Mouse (Mus musculus): ENCODE measurements around the gene Trip6.

The Trip6 gene

DNA sequence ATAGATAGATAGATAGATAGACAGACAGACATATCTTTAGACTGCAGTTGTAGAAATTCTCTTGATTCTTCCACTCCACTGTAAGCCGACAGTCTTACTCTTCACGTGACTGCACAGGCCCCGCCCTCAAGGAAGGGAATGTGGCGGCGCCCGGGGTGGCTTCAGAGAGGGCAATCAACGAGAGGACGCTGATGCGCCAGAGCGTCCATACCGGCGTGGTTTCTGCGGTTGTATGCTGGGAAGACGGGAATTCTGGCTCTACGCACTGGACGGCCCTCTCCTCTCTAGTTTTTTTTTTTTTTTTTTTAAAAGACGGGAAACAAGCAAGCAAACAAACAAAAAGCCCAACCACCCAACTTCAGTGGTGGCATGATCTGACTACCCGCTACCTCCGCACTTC lies 24.1 kb upstream of the Trip6 start:
- DNase-seq (ENCODE audit: low spot score), result peak; percentile 93

- no peak for DNase-seq (ENCODE audit: low spot score)
These were observed 23.0 kb upstream of the Trip6 start for GRCm38 (mm10) chr5:137337190-137337589.

- no peak for DNase-seq (ENCODE audit: low spot score)
These were observed 20.9 kb upstream of the Trip6 start for GRCm38 (mm10) chr5:137335066-137335465.

GRCm38 (mm10) chr5:137334317-137334716 lies 20.1 kb upstream of the Trip6 start:
- no peak for DNase-seq (ENCODE audit: low spot score)

DNA sequence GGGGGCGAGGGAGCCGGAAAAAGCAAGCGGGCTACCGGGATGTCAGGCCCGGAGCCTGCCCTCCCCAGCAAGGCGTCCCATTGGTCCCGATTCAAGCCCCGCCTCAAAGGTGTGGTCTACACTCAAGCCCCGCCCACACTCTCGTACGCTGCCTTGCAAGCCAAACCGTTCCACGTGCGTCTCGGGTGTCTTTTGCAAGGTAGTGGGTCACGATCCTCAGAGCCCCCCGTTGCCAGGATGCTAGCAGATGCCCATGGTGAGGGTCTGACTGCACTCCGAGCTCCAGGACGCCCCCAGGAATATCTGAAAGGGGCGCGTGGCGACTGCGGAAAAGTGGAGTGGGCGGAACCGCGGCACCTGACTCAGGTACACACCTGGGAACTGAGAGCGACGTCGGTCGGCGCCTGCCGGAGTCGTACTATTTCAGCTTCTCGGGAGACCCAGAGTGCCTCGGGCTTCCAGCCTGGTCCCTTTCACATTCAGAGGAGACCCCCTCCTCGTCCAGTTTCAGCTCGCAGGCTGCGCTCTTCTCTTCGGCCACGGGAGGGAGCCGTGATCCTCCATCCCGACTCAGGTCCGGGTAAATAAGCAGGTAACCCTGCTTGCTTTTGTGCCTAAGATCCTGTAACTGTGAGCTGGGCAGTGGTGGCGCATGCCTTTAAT lies 19.4 kb upstream of the Trip6 start, which contains the start of gene Slc12a9:
Gene Slc12a9, minus strand, starts transcription at position 86 of the 663 bp plus-strand sequence.
- DNase-seq (ENCODE audit: low spot score), result peak; percentile 95

DNA sequence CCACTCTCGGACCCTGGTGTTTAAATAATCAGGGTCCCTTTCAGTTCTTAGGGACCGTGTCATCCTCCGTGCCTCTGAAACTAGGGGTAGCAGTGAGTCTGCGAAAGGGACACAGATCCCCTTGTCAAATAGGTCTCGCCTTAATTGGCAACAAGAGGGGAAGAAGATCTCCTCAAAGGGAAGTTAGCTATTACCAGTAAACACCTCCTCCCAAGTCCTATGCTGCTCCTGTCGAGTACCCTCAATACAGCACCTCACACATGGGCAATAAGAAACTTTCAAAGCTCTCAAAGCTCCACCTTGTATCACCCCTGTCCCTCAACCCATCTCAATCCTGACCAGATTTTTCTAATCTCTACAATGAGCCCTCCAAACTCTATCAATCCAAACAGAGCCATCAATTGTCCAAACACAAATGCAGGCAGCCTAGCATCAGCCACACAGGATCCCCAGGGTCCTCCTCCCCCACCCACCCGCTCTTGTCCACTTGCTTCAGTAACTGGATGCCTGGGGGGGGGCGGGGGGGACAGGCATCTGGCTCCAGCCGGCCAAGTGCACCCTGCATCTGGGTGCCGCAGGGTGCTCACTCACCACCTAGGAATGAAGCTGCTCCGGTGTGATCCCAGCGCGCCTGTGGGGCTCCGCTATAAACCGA lies 18.8 kb upstream of the Trip6 start:
- DNase-seq (ENCODE audit: low spot score), result no peak

DNA sequence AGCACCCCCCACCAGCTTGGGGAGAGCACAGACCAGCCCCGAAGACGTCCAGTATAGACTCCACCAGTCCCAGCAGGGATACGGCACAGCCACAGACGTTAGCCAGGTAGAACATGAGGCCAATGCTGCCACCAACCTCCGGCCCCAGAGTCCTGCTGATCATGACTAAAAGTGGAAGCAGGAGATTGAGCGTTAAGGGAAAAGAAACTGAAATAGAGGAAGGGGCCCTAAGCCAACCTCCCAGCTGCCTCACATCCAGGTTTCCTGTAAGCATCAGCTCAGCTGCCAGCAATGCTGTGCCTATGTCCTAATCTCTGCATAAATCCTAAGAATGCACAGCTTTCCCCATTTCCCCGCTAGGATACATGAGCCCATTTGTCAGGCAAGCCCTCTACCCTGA lies 16.7 kb upstream of the Trip6 start:
- no peak for DNase-seq (ENCODE audit: low spot score)

- no peak for DNase-seq (ENCODE audit: low spot score)
These were observed 6.8 kb upstream of the Trip6 start for GRCm38 (mm10) chr5:137320996-137321395.

GRCm38 (mm10) chr5:137318570-137318969 lies 4.4 kb upstream of the Trip6 start:
- DNase-seq (ENCODE audit: low spot score), result no peak

DNA sequence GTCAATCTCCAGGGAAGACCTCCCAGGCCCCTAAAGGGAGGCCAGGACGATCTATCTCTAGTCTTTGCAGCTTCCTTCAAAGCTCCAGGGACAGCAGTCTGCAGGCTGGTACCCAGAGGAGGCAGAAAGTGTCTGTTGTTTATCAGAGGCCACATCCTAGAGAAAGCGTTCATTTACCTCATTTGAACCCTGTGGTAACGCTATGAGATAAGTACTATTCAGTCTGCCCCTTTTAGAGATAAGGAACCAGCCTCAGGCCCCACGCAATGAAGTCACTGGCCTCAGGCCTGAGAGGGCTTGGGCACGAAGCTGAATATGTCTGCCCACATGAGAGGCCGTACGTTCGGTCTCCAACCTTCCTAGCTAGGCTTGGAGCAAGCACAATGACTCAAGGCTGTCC lies 3.2 kb upstream of the Trip6 start:
- DNase-seq (ENCODE audit: low spot score), result no peak

- DNase-seq (ENCODE audit: low spot score), result peak; percentile 55
These were observed 1.1 kb upstream of the Trip6 start for GRCm38 (mm10) chr5:137315084-137315903.

GRCm38 (mm10) chr5:137313466-137314192 lies 575 bp downstream of the Trip6 start:
- no peak for DNase-seq (ENCODE audit: low spot score)

- DNase-seq (ENCODE audit: low spot score), result no peak
These were observed 5.8 kb downstream of the Trip6 start for GRCm38 (mm10) chr5:137308356-137308755.

- DNase-seq (ENCODE audit: low spot score), result peak; percentile 91
These were observed 6.9 kb downstream of the Trip6 start, which contains the start of gene Srrt for GRCm38 (mm10) chr5:137307071-137307912. Gene Srrt (minus strand): TSS chr5:137307674.

DNA sequence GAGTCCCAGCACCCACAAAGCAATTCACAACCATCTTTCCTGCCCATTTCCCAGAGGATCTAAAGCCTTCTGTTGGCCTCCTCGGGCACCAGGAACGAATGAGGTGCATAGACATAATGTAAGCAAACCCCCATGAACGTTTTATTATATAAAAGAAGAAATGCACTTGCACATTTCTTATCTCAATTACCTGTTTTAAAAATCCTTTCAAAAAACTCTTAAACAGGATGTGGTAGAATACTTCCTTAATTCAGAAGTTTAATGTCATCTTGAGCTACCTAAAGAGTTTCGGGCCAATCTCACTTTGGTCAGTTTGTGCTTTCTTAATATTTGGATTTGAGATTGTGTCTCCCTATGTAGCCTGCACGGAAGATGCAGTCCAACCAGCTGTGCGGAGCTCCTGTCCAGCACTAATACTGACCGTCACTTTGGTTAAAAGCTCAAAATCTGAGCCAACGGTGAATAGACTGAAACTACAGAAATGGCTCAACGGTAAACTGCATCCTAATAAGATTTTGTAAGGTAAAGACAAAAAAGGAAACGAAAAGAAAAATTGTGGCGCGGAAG lies 7.7 kb downstream of the Trip6 start:
- no peak for DNase-seq (ENCODE audit: low spot score)

DNA sequence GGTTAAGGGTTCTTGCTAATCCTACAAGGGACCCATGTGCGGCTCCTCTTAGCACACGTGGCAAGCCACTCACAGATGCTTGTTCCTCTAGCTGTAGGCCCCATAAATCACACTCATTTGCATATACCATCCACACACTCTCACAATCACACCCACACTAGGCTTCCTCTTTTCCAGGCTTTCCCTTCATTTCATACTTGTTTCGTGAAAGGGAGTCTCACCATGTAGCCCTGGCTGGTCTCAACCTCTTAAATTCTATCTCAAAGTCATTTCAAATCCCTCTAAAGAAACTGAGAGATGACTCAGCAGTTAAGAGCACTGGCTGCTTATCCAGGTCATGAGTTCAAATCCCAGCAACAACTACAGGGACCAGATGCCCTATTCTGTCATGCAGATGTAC lies 8.4 kb downstream of the Trip6 start:
- no peak for DNase-seq (ENCODE audit: low spot score)

GRCm38 (mm10) chr5:137304816-137305215 lies 9.4 kb downstream of the Trip6 start:
- DNase-seq (ENCODE audit: low spot score), result no peak

DNA sequence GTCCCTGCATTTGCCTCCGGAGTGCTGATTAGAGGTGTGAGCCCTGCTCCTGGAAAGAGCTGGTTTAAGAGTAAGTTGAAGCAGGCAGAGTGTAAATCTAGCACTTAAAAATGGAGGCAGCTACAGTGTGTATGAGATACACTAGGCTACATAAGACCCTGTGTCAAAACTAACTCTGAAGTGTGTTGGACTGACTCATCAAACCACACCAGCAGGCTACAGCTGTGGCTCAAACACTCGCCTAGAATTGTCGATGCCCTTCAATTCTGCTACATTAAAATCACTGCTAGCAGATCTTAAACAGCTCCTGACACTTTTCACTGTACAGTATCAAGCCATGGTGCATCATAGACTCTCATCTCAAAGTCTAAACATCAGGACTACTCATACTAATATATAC lies 10.0 kb downstream of the Trip6 start:
- no peak for DNase-seq (ENCODE audit: low spot score)

GRCm38 (mm10) chr5:137303609-137304008 lies 10.6 kb downstream of the Trip6 start:
- DNase-seq (ENCODE audit: low spot score), result no peak

DNA sequence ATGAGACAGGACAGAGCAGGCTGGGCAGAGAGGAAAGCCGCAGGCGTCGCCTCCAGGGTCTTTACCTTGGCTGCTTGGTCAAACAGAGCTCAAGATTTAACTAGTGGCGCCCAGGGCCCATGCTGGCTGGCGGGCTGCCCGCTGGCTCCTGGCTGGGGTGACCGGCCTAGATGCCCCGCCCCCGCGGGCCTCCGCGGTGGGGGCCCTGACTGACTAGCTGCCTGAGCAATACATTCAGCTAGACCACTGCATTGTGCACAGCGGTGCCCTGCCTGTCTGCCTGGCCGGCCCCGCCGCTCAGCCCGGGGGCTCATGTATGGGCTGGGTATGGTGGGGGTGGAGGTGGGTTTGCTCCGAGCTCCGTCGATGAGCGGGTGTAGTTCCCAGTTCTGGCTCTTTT lies 13.0 kb downstream of the Trip6 start:
- no peak for DNase-seq (ENCODE audit: low spot score)

DNA sequence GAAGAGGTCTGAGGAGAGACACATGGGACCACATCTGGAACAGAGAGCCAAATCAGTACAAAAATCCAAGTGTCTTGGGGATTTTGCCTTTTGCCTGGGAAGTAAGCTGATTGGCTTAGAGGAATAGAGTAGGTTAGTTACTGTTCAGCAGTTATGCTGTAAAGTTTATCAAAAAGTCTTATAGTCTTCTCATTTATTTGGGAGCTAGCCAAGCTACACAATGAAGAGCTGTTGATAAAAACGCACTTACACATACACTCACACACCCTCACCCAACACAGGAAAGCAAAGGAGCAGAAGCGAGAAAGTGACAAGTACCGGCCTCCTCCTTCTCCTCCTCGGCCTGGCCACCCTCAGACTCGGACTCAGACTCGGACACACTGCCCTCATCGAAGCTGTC lies 15.0 kb downstream of the Trip6 start:
- DNase-seq (ENCODE audit: low spot score), result no peak

Data from urinary bladder, postnatal 14 days (tissue).